Mouse (Mus musculus): ENCODE results near the gene Tas2r113.
"Not testable (repeated sequence)": the region's sequence is repeated elsewhere in the genome, so short reads cannot be mapped to it uniquely, and the experiment has no call there.

Gene Tas2r113

GRCm38 (mm10) chr6:132892711-132893110, at the start of gene Tas2r113:
Gene Tas2r113 (plus strand): TSS chr6:132893011.
- no peak for DNase-seq (ENCODE audit: low spot score)

GRCm38 (mm10) chr6:132846842-132847241, 46.0 kb upstream of the Tas2r113 start, which contains the start of gene Tas2r123:
Gene Tas2r123 (plus strand): TSS chr6:132847142.
- DNase-seq (ENCODE audit: low spot score), result no peak

- DNase-seq (ENCODE audit: low spot score), result no peak
These were observed 37.7 kb upstream of the Tas2r113 start, which contains the start of gene Tas2r116 for GRCm38 (mm10) chr6:132855138-132855537. Gene Tas2r116 (plus strand): TSS chr6:132855438.

- DNase-seq (ENCODE audit: low spot score), result no peak
These were observed 25.1 kb upstream of the Tas2r113 start, which contains the start of gene Tas2r110 for GRCm38 (mm10) chr6:132867708-132868107. Gene Tas2r110 (plus strand): TSS chr6:132868008.

DNA sequence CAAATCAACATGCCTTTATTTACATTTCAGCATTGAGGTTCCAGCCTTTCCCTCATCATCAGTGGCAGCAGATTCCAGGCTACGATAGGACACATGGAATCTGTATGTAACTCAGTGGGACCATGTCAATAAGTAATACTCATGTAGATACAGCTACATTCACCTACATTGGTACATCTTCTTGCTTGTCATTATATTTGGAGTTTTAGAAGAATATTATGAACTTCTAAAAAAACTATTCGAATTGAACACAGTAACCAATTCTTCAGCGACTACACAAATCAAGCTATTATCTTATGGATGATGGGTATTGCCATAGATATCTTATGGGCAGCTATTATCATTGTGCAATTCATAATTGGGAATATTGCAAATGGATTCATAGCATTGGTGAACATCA, 16.5 kb downstream of the Tas2r113 start, which contains the start of gene Tas2r125:
Gene Tas2r125 (plus strand): TSS at position 301 of the 400 bp plus-strand sequence.
- DNase-seq (ENCODE audit: low spot score), result no peak

DNA sequence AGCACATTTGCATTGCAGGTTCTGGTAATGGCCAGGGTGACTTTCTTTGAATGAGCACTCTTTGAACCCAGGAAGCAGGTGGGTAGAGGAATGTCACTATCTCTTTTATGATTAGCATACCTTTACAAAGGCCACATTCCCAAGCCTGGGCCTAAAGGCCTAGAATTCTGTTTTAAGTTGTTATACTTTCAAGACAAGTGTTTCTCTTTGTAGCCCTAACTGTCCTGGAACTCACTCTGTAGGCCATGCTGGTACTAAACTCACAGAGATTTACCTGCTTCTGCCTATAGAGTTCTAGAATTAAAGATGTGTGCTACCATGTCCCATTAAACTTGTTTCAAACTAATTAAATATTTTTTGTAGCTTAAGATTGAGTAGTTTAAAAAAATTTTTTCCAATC, 48.6 kb downstream of the Tas2r113 start:
- not testable (repeated sequence) for DNase-seq (ENCODE audit: low spot score)
